Mouse (Mus musculus) thymus, postnatal 25 days (tissue): ENCODE results near the gene Mrpl52.

ENCODE experiments used
- DNase-seq: peaks from one replicate; pipeline ENCODE4 v3.0.0; 2022

Mrpl52 gene

GRCm38 (mm10) chr14:54474744-54475143 is 48.0 kb downstream of the Mrpl52 start:
- DNase-seq = no peak

- no peak for DNase-seq
These were observed 49.5 kb downstream of the Mrpl52 start, which contains the start of gene Rem2 for GRCm38 (mm10) chr14:54475941-54476844. Gene Rem2 (plus strand): TSS chr14:54476100.

GRCm38 (mm10) chr14:54477172-54477909 is 50.6 kb downstream of the Mrpl52 start:
- no peak for DNase-seq
